Mouse (Mus musculus): ENCODE results near the gene Tshz2.

DNA sequence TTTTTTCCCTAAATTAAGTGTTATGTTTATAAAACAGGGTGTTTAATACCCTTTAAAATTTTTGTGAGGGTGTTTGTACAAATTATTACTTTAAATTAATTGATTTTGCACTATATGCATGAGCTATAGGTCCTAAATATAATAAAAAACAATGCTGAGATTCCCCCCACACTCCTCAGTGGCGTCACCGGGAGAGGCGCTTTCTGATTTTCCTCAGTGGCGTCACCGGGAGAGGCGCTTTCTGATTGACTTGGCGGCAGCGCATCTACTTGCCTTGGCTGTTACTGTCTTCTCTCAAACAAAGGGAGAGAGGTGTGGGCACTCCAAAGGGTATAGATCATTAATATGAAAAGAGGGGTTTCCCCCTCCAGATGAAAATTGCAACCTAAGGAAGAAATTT is 179.2 kb downstream of the Tshz2 start:
- TF ChIP-seq POLR2A (IDR thresholded peaks at IDR 0.05; ENCODE audit: control insufficient read depth, low read depth, low read length): no peak
- TF ChIP-seq CTCF (IDR thresholded peaks at IDR 0.05; ENCODE audit: control insufficient read depth, insufficient read depth, insufficient replicate concordance, low read depth, low read length): no peak
